Mouse (Mus musculus): ENCODE data around the gene Stx2. TPM values are rescaled to one million over a fixed set of nuclear protein-coding genes. Genes with fewer than 3 reads are reported as not detected.

The Stx2 gene
- total RNA-seq (2023), result 10 to 100 TPM; 46.4 to 46.5 TPM

GRCm38 (mm10) chr5:129008412-129008826 lies at the start of gene Stx2:
Gene Stx2, minus strand, starts transcription at chr5:129008574.

DNA sequence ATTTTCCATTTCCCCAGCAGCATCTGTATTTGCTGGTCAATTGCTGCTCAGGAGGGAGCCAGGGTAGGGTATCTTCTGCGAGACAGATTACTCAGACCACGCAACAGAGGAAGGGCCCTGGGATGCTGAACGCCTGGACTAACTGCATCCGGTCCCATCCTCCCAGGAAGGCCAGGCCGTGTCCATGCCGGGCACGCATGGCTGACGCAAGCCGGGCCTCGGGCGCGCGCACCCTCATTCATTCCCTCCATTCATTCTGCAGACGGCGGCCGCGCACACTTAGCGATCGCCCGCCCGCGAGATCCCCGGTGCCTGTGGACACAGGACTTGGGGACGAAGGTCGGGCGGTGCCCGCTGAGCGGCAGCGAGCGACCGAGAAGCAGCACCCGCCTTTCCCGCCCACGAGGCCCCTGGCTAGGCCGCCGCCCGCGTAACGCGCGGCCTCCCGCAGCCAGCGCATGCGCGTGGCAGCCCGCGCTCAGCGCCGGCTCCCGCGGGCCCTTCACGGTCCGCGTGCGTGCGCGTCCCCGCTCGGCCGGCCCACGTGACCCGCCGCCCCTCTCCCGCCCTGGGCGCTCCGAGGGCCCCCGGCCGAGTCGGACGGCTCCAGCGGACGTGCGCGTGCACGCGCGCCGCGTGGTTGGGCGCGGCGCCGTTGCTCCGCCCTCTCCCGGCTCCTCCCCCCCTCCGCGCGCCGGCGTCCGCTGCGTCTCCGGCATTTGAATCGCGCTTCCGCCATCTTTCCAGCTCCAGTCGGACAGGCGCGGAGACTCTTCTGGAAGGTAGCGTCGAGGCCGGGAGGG lies 11.3 kb upstream of the Stx2 start, which contains the start of gene Ran:
Gene Ran, plus strand, starts transcription at position 573 of the 803 bp plus-strand sequence.

DNA sequence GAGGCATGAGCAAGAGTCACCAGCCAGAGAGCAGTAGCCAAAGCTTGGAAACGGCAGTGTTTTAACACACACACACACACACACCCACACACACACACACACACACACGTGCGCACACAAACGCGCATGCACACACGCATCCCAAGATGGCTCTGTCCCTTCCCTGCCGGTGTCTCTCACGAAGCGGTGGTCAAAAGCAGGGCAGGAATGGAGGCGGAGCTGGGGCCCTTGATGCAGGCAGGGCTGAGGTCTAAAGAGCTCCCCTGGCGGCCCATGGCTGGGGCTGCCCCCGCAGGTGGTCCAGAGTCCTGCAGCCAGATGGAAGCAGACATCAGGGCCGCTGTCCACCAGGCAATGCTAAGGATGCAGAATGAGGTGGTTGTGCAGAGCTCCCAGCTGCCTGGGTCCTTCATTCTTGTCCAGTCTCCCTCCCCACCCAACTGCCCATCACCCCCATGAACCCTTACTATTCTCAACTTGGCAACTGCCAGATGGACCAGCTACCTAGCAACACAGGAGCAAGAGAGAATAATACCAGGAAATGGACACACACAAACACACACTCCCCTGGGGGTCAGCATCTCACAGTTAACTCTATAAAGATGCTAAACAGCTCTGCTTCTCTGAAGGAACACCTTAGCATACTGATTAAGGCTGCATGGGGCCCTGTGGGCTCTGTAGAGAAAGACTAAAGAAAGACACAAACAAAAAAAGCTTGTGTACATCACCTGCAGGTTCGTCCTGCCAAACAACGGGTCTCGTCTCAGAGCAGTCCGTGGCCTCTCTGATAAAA lies 54.9 kb downstream of the Stx2 start, which contains the start of gene Rimbp2:
Gene Rimbp2, minus strand, starts transcription at position 209 of the 793 bp plus-strand sequence.

Other genes with a start within 250 kb of the Stx2 start
- gene Rimbp2, start 55.1 kb downstream of the Stx2 start, total RNA-seq (2023), result not detected
- gene Ran, start 11.5 kb upstream of the Stx2 start, total RNA-seq (2023), result 100 to 1,000 TPM; 110 to 137 TPM
- gene Adgrd1, start 88.2 kb upstream of the Stx2 start, total RNA-seq (2023), result under 1 TPM; 0.50 to 0.51 TPM

All from neutrophil, adult 83 days (primary cell).